Mouse (Mus musculus) kidney, embryonic 16.5 days (tissue): ENCODE results near the gene Clip3. TPM values are rescaled to one million over a fixed set of nuclear protein-coding genes. Genes with fewer than 3 reads are reported as not detected.
A peak's percentile ranks its signal among the peaks of the same experiment; 100 is the strongest.

Experiments used
- ATAC-seq: fragments of 200-750 bp; cut with Nextera tagmentation; 2 replicates; pipeline ENCODE4 v1.8.0; 2017; ENCODE audit warnings: moderate TSS enrichment; ENCODE audit not compliant: low FRiP score, low TSS enrichment
- H3K27ac ChIP-seq: fragments of 300-500 bp; sonication (generic); 2 replicates; pipeline ENCODE4 v1.5.1; 2014; ENCODE audit warnings: low read length
- H3K27me3 ChIP-seq: fragments of 300-500 bp; sonication (generic); 2 replicates; pipeline ENCODE4 v1.6.1; 2014; ENCODE audit warnings: low read length, control low read depth, mixed read lengths; ENCODE audit not compliant: insufficient read depth
- H3K36me3 ChIP-seq: fragments of 300-500 bp; sonication (generic); 2 replicates; pipeline ENCODE4 v1.6.1; 2014; ENCODE audit warnings: low read length, control low read depth, mixed read lengths; ENCODE audit not compliant: insufficient read depth
- H3K4me1 ChIP-seq: fragments of 300-500 bp; sonication (generic); 2 replicates; pipeline ENCODE4 v1.6.1; 2014; ENCODE audit warnings: low read length, control low read depth, mixed read lengths; ENCODE audit not compliant: insufficient read depth
- H3K4me2 ChIP-seq: fragments of 300-500 bp; sonication (generic); replicated peaks from 2 replicates; pipeline ENCODE4 v1.6.1; 2014; ENCODE audit warnings: low read depth, low read length
- H3K4me3 ChIP-seq: fragments of 300-500 bp; sonication (generic); 2 replicates; pipeline ENCODE4 v1.5.1; 2014; ENCODE audit warnings: mild to moderate bottlenecking, low read length
- H3K9ac ChIP-seq: fragments of 300-500 bp; sonication (generic); replicated peaks from 2 replicates; pipeline ENCODE4 v1.6.1; 2014; ENCODE audit warnings: low read length
- H3K9me3 ChIP-seq: fragments of 300-500 bp; sonication (generic); 2 replicates; pipeline ENCODE4 v1.6.1; 2016; ENCODE audit warnings: low read length, control low read depth
- WGBS: fragments of 180-500 bp; shearing (Covaris S2); extraction: QIAGEN DNeasy Blood & Tissue Kit; methylation state at CpG from one replicate; pipeline ENCODE4 v1.1.7; 2014; 5-methylcytosine and 5-hydroxymethylcytosine counted together
- polyA plus RNA-seq: library from polyadenylated mRNA; unstranded; fragments of >200 nt; fragmentation: Nextera tagmentation; extraction: Ambion mirVana; gene quantifications from 2 replicates; pipeline ENCODE4 v1.2.1, GENCODE M21; 2015

Clip3 gene
- polyA plus RNA-seq: 27.2 and 45.3 TPM in 2 replicates

DNA sequence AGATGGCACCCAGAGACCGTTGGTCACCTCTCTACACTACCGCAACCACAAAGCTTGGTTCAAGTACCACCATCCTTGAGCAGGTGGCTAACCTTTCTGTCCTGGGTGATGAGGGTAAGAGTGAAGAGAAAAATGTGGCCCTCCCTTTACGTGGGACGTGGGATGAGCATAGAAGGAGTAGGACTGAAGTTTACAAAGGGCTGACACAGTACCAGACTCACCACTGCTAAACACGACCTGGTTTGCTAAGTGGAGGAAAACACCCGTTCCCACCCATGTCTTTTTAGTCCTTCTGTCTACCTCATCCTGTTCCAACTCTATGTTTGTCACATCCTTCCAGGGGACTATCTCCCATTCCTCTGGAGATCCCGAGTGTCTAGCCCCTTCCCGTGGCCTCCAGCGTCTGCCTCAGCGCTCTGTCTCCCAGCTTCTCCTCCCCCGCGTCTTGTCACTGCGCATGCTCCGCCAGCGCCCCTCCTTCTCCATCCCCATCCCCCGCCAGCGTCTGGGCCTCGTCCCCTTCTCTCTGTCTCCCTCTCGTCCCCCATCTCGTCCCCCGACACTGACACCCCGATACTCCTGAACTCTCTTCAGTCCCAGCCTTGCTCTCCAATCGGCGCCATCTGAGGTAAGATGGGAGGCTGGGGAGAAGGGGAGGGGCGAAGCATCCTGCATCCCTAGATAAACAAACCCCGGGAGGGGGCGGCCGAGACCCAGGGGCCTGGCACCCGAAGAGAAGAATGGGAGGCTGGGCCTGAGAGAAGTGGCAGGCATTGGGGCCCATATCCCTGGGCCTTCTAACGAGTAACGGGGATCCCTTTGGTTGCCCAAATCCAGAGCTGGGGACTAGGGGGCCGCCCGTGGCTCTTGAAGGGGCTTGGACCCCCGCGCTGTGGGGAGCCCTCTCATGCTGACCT lies at the start of gene Clip3:
TSS of gene Clip3 (plus strand) at position 514 of the 917 bp plus-strand sequence.
- 7% methylated on average over 34 of the region's 35 CpGs for WGBS
- Histone ChIP-seq H3K36me3 (peaks cover 3% of the 10 kb centered on the region; the same call in 1 of the 2 replicates), H3K9me3 (no peaks in the 10 kb centered on the region), H3K4me1 (peaks cover 7% of the 10 kb centered on the region), H3K4me2 (peak within 1 kb of the TSS; percentile 58), H3K9ac (peak within 1 kb of the TSS; percentile 83), H3K27me3 (no peaks in the 10 kb centered on the region), H3K4me3 (peak within 1 kb of the TSS; percentile 74), H3K27ac (peak within 1 kb of the TSS; percentile 27; the same call in 1 of the 2 replicates)
- peak; percentile 82 for ATAC-seq

DNA sequence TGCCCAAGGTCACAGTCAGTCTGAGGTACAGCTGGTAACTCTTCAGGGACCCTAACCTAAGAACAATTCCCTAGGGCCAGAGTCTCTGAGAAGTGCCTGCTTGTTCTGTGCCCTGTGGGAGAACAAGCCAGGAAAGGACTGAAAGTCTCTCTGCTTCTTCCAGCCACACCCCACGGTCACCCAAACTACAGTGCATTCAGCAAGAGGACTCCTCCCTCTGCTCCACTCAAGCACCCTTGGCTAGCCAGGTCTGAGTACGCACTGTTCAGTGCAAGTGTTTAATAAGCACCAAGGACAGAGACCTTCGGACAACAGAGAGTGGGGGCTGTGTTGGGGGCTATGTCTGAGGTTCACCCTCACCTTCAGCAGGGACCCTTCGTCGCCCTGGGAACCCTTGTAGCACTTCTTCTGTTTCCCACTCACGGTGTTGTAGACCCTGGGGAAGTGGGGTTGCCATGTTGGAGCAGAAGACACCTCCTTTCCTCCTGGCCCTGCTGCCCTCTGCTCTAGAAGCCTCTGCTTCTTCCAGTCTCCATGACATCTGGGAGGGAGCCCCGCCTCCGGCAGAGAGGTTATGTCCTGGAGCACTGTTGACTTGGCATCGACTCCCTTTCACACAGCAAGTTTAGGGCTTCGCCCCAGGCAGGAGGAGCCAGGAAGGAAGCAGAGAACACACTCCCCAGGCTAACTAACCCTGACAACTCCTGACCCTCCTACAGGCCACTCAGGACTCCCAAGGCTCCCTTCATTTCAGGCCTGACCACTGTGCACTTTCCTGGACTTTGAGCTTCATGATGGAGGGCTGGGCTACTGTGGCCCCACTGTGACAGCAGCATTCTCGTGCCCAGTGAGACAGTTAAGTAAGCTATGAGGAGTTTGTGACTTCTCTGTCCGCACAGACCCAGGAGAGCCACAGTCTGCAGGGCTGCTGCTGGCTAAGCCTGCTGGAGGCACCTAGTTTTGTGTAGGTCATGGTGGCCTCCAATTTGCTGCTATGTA lies 39.3 kb upstream of the Clip3 start:
- Histone ChIP-seq H3K9ac (no peak overlapping the region), H3K4me3 (no peak overlapping the region), H3K27ac (no peak overlapping the region), H3K9me3 (no peaks in the 10 kb centered on the region), H3K4me1 (no peaks in the 10 kb centered on the region), H3K36me3 (peaks cover 13% of the 10 kb centered on the region), H3K27me3 (no peaks in the 10 kb centered on the region), H3K4me2 (no peak overlapping the region)
- no peak for ATAC-seq
- WGBS: 70% methylated on average over 12 of the region's 12 CpGs

DNA sequence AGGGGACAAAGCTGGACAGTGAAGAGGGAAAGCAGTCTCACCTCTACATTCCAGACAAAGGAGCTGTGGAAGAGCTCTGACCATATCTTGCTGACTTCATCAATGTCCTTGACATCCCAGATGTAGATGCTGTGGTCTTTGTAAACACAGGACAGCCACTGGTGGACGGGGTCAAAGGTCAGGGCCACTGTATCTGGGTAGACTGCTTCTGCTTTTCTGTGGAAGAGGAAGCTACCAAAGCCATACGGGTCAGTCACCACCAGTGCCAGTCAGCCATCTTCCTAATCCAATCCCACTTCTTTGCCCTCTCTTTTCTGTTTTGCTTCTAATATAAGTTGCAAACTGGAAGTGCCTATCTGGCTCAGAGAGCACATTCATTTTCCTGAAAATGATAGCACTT lies 26.5 kb upstream of the Clip3 start:
- ATAC-seq: no peak
- H3K36me3 ChIP-seq: 0 out of 2 replicates have a peak, but pooled peaks cover 11% of the 10 kb centered on the region
- H3K4me2 ChIP-seq: no peak overlapping the region
- H3K9me3 ChIP-seq: no peaks in the 10 kb centered on the region
- 72% methylated on average over 2 of the region's 2 CpGs for WGBS
- H3K9ac ChIP-seq: no peak overlapping the region
- no peaks in the 10 kb centered on the region for H3K27me3 ChIP-seq
- H3K4me3 ChIP-seq: no peak overlapping the region
- no peaks in the 10 kb centered on the region for H3K4me1 ChIP-seq
- no peak overlapping the region for H3K27ac ChIP-seq

DNA sequence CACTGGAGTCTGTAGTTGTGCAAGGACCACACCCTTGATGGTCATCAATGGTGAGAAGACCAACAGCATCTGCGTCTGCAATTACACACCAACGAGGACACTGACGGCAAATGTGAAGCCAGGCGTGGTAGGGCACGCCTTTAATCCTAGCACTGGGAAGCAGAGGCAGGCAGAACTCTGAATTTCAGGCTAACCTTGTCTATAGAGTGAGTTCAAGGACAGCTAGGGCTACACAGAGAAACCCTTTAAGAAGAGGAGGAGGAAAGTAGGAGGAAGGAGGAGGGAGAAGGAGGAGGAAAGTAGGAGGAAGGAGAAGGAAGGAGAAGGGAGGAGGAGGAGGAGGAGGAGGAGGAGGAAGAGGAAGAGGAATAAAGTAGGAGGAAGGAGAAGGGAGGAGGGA lies 26.0 kb upstream of the Clip3 start:
- no peak overlapping the region for H3K4me2 ChIP-seq
- 0 out of 2 replicates have a peak, but pooled peaks cover 11% of the 10 kb centered on the region for H3K36me3 ChIP-seq
- WGBS: 93% methylated on average over 5 of the region's 5 CpGs
- H3K4me1 ChIP-seq: no peaks in the 10 kb centered on the region
- no peaks in the 10 kb centered on the region for H3K9me3 ChIP-seq
- ATAC-seq: no peak
- no peaks in the 10 kb centered on the region for H3K27me3 ChIP-seq
- H3K9ac ChIP-seq: no peak overlapping the region
- no peak overlapping the region for H3K27ac ChIP-seq
- H3K4me3 ChIP-seq: no peak overlapping the region

DNA sequence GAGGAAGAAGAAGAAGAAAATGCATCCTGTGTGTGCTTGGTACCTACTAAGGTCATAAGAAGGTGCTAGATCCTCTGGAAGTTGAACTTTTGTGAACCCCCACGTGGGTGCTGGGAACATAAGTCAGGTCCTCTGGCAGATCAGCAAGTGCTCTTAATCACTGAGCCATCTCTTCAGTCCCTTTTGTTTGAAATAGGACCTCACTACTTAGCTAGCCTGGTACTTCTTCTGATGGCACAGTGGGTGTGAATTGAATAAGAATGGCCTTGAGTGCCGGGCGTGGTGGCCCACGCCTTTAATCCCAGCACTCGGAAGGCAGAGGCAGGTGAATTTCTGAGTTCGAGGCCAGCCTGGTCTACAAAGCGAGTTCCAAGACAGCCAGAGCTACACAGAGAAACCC lies 25.6 kb upstream of the Clip3 start:
- Histone ChIP-seq H3K27me3 (no peaks in the 10 kb centered on the region), H3K4me3 (no peak overlapping the region), H3K9me3 (no peaks in the 10 kb centered on the region), H3K4me2 (no peak overlapping the region), H3K9ac (no peak overlapping the region), H3K36me3 (peaks cover 11% of the 10 kb centered on the region; the same call in 1 of the 2 replicates), H3K4me1 (no peaks in the 10 kb centered on the region), H3K27ac (no peak overlapping the region)
- no peak for ATAC-seq
- WGBS: 88% methylated on average over 7 of the region's 7 CpGs

DNA sequence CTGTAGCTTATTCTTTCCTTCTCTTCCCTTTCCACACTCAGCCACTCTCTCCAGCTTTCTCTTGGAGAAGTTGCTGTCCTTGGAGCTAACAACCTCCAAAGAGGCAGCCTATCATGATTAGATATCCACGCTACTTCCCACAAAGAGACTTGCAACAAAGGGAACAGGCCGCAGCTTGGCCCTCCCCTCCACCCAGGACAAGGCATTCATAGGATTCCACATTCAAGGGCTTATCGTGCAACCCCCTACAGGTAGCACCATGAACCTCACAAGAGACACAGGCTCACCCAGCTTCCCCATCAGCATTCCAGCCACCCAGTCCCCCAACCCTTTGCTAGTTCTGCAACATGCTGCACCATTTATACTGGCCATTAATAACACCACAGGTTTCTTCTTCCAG lies 24.7 kb upstream of the Clip3 start:
- Histone ChIP-seq H3K36me3 (peaks cover 13% of the 10 kb centered on the region; the same call in 1 of the 2 replicates), H3K9ac (no peak overlapping the region), H3K27me3 (no peaks in the 10 kb centered on the region), H3K9me3 (no peaks in the 10 kb centered on the region), H3K27ac (no peak overlapping the region), H3K4me3 (no peak overlapping the region), H3K4me1 (no peaks in the 10 kb centered on the region), H3K4me2 (no peak overlapping the region)
- WGBS: 86% methylated on average over 3 of the region's 3 CpGs
- ATAC-seq: no peak

DNA sequence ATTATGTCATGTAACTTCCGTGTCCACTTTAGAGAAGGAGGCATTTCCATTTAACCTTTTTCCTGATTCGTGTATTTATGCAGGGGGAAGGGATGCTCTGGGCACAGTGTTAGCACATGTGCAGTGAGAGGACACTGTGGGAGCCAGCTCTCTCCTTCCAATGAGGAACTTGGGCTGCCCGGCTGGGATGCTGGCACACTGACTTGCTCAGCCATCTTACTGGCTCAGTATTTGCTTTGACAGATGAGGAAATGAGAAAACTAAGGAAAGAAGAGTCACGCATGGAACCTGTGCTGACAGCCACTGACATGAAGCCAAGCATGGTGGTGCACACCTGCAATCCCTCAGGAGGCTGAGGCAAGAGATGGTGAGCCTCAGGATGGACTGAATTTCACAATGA lies 21.9 kb upstream of the Clip3 start:
- no peaks in the 10 kb centered on the region for H3K27me3 ChIP-seq
- H3K27ac ChIP-seq: no peak overlapping the region
- H3K9ac ChIP-seq: no peak overlapping the region
- ATAC-seq: no peak
- peaks cover 10% of the 10 kb centered on the region; the same call in 1 of the 2 replicates for H3K36me3 ChIP-seq
- 87% methylated on average over 4 of the region's 4 CpGs for WGBS
- H3K4me3 ChIP-seq: no peak overlapping the region
- H3K4me2 ChIP-seq: no peak overlapping the region
- H3K4me1 ChIP-seq: no peaks in the 10 kb centered on the region
- H3K9me3 ChIP-seq: no peaks in the 10 kb centered on the region

- H3K27ac ChIP-seq: no peak overlapping the region
- WGBS: 59% methylated on average over 6 of the region's 6 CpGs
Measured at GRCm38 (mm10) chr7:30274383-30274782, 17.1 kb upstream of the Clip3 start.

DNA sequence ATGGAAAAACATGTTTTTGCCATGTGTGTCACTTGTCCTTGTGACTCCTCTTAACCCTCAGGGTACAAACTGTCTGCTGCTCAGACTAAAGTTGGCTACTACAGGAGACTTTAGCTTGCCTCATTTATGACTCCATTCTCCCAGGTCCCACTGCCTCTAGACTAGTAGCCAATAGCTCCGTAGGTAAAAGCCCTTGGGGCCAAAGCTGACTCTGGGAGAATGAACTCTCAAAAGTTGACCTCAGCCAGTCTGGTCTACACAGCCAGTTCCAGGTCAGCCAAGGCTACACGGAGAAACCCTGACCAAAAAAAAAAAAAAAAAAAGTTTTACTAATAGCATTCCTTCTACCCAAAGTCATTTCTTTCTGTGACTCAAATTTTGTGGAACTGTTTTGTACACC lies 12.6 kb upstream of the Clip3 start:
- Histone ChIP-seq H3K9ac (no peak overlapping the region), H3K36me3 (no peaks in the 10 kb centered on the region), H3K4me3 (peak overlapping the region; percentile 74; the same call in 1 of the 2 replicates), H3K4me2 (peak overlapping the region; percentile 93), H3K27me3 (no peaks in the 10 kb centered on the region), H3K27ac (no peak overlapping the region), H3K9me3 (no peaks in the 10 kb centered on the region), H3K4me1 (peaks cover 12% of the 10 kb centered on the region)
- 56% methylated on average over 2 of the region's 2 CpGs for WGBS
- ATAC-seq: no peak

More at GRCm38 (mm10) chr7:30274383-30274782, 17.1 kb upstream of the Clip3 start:
- H3K27me3 ChIP-seq: no peaks in the 10 kb centered on the region
- no peak overlapping the region for H3K9ac ChIP-seq
- H3K36me3 ChIP-seq: peaks cover 5% of the 10 kb centered on the region; the same call in 1 of the 2 replicates
- H3K9me3 ChIP-seq: no peaks in the 10 kb centered on the region
- no peak overlapping the region for H3K4me3 ChIP-seq
- H3K4me2 ChIP-seq: no peak overlapping the region
- ATAC-seq: no peak
- peaks cover 4% of the 10 kb centered on the region for H3K4me1 ChIP-seq
